Mouse (Mus musculus) gastrocnemius, postnatal 36 days (tissue): ENCODE measurements around the gene Dgkg. TPM values are rescaled to one million over a fixed set of nuclear protein-coding genes. Genes with fewer than 3 reads are reported as not detected.
A peak's percentile ranks its signal among the peaks of the same experiment; 100 is the strongest.

Experiments
- DNase-seq, 2 experiments: peaks; one replicate each; pipeline ENCODE4 v3.0.0; 2022
- intact Hi-C: fragments of 180-260 bp; cut with DNase I; formaldehyde crosslinking; loops from one replicate; pipeline ENCODE4 v1.15.1; 2025
- total RNA-seq, 2 experiments: library from RNA; stranded (reverse); gene quantifications; 2 replicates each; pipeline ENCODE4 v1.2.3; 2021

Gene Dgkg
- total RNA-seq, 2 experiments from 2014 or later = 0.54 TPM

- intact Hi-C loops = loop anchor here (1.0 to 5.0 kb wide), 3 partner anchors 14 to 103 kb away; no protein-coding TSS in a partner anchor
- no peak for DNase-seq
Observed at GRCm38 (mm10) chr16:22444786-22445185, 212.2 kb downstream of the Dgkg start.

DNA sequence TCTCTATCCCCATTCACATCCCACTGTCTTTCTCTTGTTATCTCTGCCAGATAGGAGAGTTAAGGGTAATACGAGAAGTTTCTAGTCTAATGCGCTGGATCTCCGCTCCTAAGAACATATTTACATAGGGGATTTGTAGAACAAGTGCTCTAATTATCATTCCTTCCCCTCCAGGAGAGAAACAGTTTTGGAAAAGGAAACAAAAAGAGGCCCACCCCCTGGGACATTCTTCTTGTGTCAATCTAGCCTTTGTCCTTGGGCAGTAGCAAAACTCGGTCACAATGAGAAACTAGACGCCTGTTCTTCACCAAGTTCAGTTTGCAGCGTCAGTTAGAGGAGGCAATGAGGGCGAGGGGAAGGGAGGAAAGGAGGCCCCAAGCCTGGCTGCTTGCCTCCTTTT is 214.8 kb downstream of the Dgkg start:
- DNase-seq = no peak
- intact Hi-C loops = loop anchor here (5.0 kb wide), 2 partner anchors 85 to 105 kb away; no protein-coding TSS in a partner anchor

DNA sequence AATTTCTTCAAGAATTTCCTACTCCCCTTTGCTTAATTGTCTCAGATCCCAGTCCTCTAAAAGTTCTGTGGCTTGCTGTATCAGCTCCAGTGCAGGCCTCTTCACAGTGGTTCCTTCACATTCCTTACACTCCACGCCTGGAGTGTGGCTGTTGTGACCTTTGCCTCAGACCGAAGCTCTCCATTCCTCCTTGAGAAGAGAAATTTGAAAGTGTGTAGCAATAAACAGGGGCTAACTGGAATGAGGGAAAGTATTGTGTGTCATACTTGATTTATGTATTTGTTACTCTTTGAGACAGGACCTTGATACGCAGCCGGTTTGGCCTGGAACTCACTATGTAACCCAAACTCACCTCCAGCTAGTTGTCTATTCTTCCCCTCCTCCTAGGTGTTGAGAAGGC is 215.7 kb downstream of the Dgkg start:
- intact Hi-C loops = loop anchor here (5.0 kb wide), 2 partner anchors 86 to 106 kb away; no protein-coding TSS in a partner anchor
- no peak for DNase-seq

GRCm38 (mm10) chr16:22440269-22440668 is 216.8 kb downstream of the Dgkg start:
- intact Hi-C loops = loop anchor here (5.0 kb wide), 2 partner anchors 87 to 107 kb away; no protein-coding TSS in a partner anchor

GRCm38 (mm10) chr16:22439499-22440177 is 217.4 kb downstream of the Dgkg start, which contains the start of gene Etv5:
Gene Etv5, minus strand, starts transcription at chr16:22439719.
- intact Hi-C loops = loop anchor here (5.0 to 10.0 kb wide), 3 partner anchors 88 to 135 kb away; no protein-coding TSS in a partner anchor
- peak; percentile 98 to 99 for DNase-seq

More at GRCm38 (mm10) chr16:22440269-22440668, 216.8 kb downstream of the Dgkg start:
- peak; percentile 18 to 34 for DNase-seq

DNA sequence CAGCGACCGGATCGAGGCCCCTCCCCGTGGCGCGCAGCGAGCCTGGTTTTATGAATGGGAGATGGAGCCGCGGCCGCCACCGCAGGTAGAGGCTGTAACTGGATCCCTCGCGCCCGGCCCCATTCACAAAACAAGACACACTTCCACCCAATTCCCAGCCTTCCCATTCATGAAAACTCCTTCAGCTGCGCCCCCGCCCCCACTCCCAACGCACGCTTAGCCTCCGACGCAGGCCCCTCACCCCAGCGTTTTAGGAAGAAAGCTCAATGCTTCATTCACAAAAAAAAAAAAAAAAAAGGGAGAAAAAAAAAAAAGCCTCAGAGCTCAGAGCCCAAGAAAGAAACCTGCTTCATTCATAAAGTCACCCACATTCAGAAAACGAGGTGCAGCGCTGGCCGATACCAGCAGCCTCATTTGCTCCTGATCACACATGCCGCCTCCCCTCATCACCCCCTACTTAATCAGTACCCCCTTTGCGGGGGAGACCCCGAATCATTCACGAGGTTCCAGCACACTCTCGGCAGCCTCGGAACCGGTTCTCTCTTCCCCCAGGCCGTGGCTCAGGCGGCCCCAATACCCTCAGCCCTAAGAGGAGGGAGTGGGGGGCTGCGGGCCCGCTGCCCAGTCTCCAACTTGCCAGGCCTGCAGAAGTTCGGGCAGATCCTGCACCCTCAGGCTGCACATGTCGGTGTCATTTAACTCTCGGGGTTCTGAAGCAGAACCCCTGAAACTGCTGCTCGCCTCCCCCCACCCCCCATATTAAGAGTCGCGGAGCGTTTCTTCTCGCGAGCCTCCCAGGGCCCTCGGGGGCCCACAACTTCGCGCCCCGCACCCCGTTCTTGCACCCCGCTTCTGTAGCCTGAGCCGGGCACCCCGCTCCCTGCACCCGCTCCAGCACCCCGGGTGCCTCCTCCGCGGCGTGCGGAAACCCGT is 218.3 kb downstream of the Dgkg start:
- peak; percentile 39 to 51 for DNase-seq
- intact Hi-C loops = loop anchor here (10.0 kb wide), 1 partner anchor 134 kb away; no protein-coding TSS in a partner anchor

DNA sequence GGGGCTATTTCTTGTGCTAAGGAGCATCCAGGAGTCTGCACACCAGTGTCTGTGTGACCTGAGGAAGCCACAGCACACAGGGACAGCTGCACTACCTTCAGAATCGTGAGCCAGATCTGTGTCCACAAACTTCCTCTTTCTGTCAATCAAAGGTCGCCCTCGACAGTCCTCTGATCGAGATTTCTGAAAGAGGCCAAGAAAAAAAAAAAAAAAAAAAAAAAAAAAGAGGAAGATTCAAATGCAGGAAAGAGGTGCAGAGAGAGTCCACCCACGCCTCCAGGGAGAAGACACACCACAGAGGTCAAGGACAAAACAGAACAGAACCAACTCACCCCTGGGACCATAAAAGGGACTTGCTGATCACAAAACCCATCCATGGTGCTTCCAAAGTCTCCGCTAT is 220.9 kb downstream of the Dgkg start:
- intact Hi-C loops = loop anchor here (10.0 kb wide), 1 partner anchor 131 kb away; no protein-coding TSS in a partner anchor

DNA sequence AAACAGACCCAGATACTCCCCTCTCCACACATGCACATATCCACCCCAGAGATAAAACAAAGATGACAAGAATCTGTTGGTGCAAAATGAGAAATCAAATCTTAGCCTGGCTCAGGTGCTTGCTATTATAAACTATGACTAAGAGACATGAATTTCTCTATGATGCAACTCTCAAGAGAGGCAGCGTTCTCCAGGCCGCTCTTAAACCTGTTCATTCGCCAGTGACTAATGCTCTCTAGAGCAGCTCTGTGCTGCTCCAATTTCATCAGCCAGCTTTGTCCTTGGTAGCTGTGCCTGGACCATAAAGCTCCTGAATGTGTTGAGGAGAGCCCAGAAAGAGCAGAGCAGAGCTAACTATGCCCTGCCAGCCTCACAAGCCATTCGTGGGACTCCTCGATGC is 222.5 kb downstream of the Dgkg start:
- no peak for DNase-seq
- intact Hi-C loops = loop anchor here (10.0 kb wide), 1 partner anchor 130 kb away; no protein-coding TSS in a partner anchor

More for the DNA sequence above, 220.9 kb downstream of the Dgkg start:
- no peak for DNase-seq

GRCm38 (mm10) chr16:22433944-22434343 is 223.1 kb downstream of the Dgkg start:
- DNase-seq = no peak
- intact Hi-C loops = loop anchor here (10.0 kb wide), 1 partner anchor 129 kb away; no protein-coding TSS in a partner anchor

GRCm38 (mm10) chr16:22431773-22432172 is 225.2 kb downstream of the Dgkg start:
- intact Hi-C loops = loop anchor here (10.0 kb wide), 1 partner anchor 127 kb away; no protein-coding TSS in a partner anchor

GRCm38 (mm10) chr16:22431335-22431734 is 225.7 kb downstream of the Dgkg start:
- DNase-seq = no peak
- intact Hi-C loops = loop anchor here (10.0 kb wide), 1 partner anchor 127 kb away; no protein-coding TSS in a partner anchor

More at GRCm38 (mm10) chr16:22431773-22432172, 225.2 kb downstream of the Dgkg start:
- DNase-seq = no peak

- intact Hi-C loops = loop anchor here (1.0 to 10.0 kb wide), 2 partner anchors 14 to 126 kb away; no protein-coding TSS in a partner anchor
- DNase-seq = no peak
Observed at GRCm38 (mm10) chr16:22430211-22430951, 226.6 kb downstream of the Dgkg start.

DNA sequence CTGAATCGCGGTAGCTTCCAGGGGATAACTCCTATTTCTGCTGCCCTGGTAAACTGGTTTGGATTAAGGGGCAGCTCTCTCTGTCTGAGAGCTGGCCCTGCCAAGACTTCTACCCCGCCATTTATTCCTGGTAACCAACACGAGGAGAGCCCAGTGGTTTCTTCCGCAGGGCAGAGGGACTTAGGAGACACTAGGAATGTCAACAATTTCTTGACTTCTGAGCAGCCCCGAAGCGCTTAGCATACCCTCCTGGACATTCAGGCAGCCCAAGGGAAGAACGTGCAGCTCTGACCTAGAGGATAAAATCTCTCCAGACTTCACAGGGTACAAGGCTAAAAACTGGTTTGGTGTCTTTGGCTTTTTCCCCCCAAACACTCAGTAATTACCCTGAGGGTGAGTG is 227.6 kb downstream of the Dgkg start:
- intact Hi-C loops = no loop called here
- DNase-seq = no peak

- peak; percentile 38 to 53 for DNase-seq
Observed at GRCm38 (mm10) chr16:22428853-22429341, 228.1 kb downstream of the Dgkg start.

DNA sequence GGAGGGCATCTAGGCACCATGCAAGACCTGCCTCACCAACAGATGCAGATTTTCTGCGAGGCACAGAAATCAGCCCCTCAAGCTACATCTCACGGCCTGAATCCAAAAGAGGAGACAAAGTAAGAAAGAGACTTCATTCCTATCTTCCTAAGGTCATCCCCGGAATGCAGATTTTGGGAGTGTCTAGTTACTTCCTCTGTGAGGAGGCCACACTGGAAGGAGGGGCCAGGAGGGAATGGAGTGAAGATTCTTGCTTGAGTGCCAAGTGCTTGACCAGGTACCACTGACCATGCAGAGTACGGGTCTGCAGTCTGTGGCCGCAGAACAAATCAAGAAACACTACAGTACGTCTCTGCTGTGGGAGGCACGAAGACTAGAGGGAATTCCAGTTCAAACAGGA is 230.2 kb downstream of the Dgkg start:
- no peak for DNase-seq
- intact Hi-C loops = no loop called here

More at GRCm38 (mm10) chr16:22428853-22429341, 228.1 kb downstream of the Dgkg start:
- intact Hi-C loops = no loop called here

- DNase-seq = no peak
- intact Hi-C loops = no loop called here
Observed at GRCm38 (mm10) chr16:22422256-22422655, 234.8 kb downstream of the Dgkg start.
